Mouse (Mus musculus) CD4-positive helper T cell, adult 2 months (primary cell): ENCODE results near the gene Rab44.

Experiments used
- DNase-seq: peaks from one replicate; pipeline ENCODE4 v3.0.0-alpha.2; 2012; ENCODE audit warnings: low read depth, missing footprints, low spot score

Rab44 gene

GRCm38 (mm10) chr17:29168438-29168837 is 54.5 kb downstream of the Rab44 start:
- no peak for DNase-seq

GRCm38 (mm10) chr17:29168996-29169601 is 55.2 kb downstream of the Rab44 start:
- DNase-seq, result no peak

GRCm38 (mm10) chr17:29170431-29171000 is 56.6 kb downstream of the Rab44 start:
- DNase-seq, result no peak

- peak; percentile 82 for DNase-seq
Measured at GRCm38 (mm10) chr17:29171001-29171772, 57.2 kb downstream of the Rab44 start.

GRCm38 (mm10) chr17:29172062-29172461 is 58.1 kb downstream of the Rab44 start:
- peak; percentile 88 for DNase-seq

GRCm38 (mm10) chr17:29173165-29173564 is 59.2 kb downstream of the Rab44 start:
- no peak for DNase-seq

- no peak for DNase-seq
Measured at GRCm38 (mm10) chr17:29175693-29176092, 61.7 kb downstream of the Rab44 start.

GRCm38 (mm10) chr17:29176391-29177267 is 62.7 kb downstream of the Rab44 start:
- DNase-seq, result peak; percentile 63

- no peak for DNase-seq
Measured at GRCm38 (mm10) chr17:29178503-29179059, 64.6 kb downstream of the Rab44 start.

GRCm38 (mm10) chr17:29179917-29180316 is 66.0 kb downstream of the Rab44 start:
- DNase-seq, result no peak

- DNase-seq, result no peak
Measured at GRCm38 (mm10) chr17:29180406-29181127, 66.6 kb downstream of the Rab44 start.

- DNase-seq, result no peak
Measured at GRCm38 (mm10) chr17:29181751-29182150, 67.8 kb downstream of the Rab44 start.

GRCm38 (mm10) chr17:29183162-29183561 is 69.2 kb downstream of the Rab44 start:
- DNase-seq, result no peak

- DNase-seq, result no peak
Measured at GRCm38 (mm10) chr17:29185376-29186046, 71.6 kb downstream of the Rab44 start.

GRCm38 (mm10) chr17:29186989-29187859 is 73.3 kb downstream of the Rab44 start:
- no peak for DNase-seq

- DNase-seq, result no peak
Measured at GRCm38 (mm10) chr17:29188989-29189388, 75.0 kb downstream of the Rab44 start.

- no peak for DNase-seq
Measured at GRCm38 (mm10) chr17:29195579-29195978, 81.6 kb downstream of the Rab44 start.
